Mouse (Mus musculus) embryonic fibroblast, embryonic 13.5 days (primary cell): ENCODE data around the gene Gm48551. TPM values are rescaled to one million over a fixed set of nuclear protein-coding genes. Genes with fewer than 3 reads are reported as not detected.

Experiments
- H3K27ac ChIP-seq: 2 replicates; pipeline ENCODE4 v1.5.1; 2012; ENCODE audit warnings: low read length, control low read depth, inconsistent platforms; ENCODE audit not compliant: insufficient read depth
- H3K4me1 ChIP-seq: 2 replicates; pipeline ENCODE4 v1.6.1; 2011; ENCODE audit warnings: low read length; ENCODE audit not compliant: control insufficient read depth, insufficient read depth
- H3K4me3 ChIP-seq: 2 replicates; pipeline ENCODE4 v1.5.1; 2011; ENCODE audit warnings: mild to moderate bottlenecking, control low read depth, low read length; ENCODE audit not compliant: insufficient read depth
- CTCF ChIP-seq: IDR thresholded peaks from 2 replicates; pipeline ENCODE4 v1.5.1; 2011; ENCODE audit warnings: mild to moderate bottlenecking, control low read depth, low read length, moderate library complexity, borderline replicate concordance; ENCODE audit not compliant: insufficient read depth
- POLR2A ChIP-seq: IDR thresholded peaks from 2 replicates; pipeline ENCODE4 v1.6.1; 2011; ENCODE audit warnings: low read depth, mild to moderate bottlenecking, control low read depth, low read length, moderate library complexity
- polyA plus RNA-seq: library from polyadenylated mRNA; stranded (reverse); fragments of >200 nt; gene quantifications from 2 replicates; pipeline ENCODE4 v1.2.4, GENCODE M21; 2011; ENCODE audit warnings: low read depth; ENCODE audit not compliant: missing spikeins, insufficient read length

Gene Gm48551
- polyA plus RNA-seq, 1 experiment = 1.4 TPM

DNA sequence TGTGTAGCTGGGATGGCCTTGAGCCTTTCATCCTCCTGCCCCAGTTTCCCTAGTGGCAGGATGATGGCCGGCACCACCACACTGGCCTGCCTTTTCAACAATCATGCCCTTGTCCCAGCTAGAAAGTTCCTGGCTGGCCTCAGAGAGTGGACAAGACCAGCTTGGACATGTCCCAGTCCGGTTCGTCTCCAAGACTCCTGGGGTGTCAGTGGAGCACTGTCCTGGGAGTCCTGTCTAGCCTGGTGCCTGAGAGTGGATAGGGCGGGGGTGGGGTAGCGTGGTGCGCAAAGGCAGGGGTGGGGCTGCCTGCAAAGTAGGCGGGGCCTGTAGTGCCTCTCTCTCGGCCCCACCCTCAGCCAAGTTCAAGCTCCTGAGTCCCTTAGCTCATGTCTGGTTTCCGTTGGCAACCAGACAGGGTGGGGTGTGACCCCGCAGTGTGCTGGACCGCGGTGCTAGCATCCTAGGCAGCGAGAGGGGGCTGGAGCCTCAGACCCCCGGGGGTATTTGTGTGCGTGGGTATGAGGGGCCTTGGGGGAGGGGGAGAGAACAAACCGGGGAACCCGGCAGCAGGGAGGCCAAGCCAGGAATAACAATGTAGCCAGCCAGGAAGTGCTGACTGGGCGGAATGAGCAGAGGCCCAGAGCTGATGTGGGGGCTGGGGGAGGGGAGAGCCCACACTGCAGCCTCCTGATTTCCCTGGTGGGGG lies 17.4 kb downstream of the Gm48551 start:
- TF ChIP-seq CTCF = no peak
- peak; percentile 56 for TF ChIP-seq POLR2A
- peaks cover 10% of the 10 kb centered on the region; the same call in 1 of the 2 replicates for H3K4me1 ChIP-seq
- no peak overlapping the region for H3K4me3 ChIP-seq
- peak overlapping the region; percentile 92 for H3K27ac ChIP-seq

GRCm38 (mm10) chr10:81402227-81402765 lies 18.0 kb downstream of the Gm48551 start:
- TF ChIP-seq CTCF (no peak), POLR2A (no peak)
- Histone ChIP-seq H3K27ac (peak overlapping the region; percentile 92), H3K4me3 (no peak overlapping the region), H3K4me1 (peaks cover 15% of the 10 kb centered on the region)

GRCm38 (mm10) chr10:81403511-81403910 lies 19.2 kb downstream of the Gm48551 start:
- peaks cover 23% of the 10 kb centered on the region for H3K4me1 ChIP-seq
- no peak overlapping the region for H3K4me3 ChIP-seq
- no peak for TF ChIP-seq CTCF
- no peak for TF ChIP-seq POLR2A
- H3K27ac ChIP-seq = no peak overlapping the region

DNA sequence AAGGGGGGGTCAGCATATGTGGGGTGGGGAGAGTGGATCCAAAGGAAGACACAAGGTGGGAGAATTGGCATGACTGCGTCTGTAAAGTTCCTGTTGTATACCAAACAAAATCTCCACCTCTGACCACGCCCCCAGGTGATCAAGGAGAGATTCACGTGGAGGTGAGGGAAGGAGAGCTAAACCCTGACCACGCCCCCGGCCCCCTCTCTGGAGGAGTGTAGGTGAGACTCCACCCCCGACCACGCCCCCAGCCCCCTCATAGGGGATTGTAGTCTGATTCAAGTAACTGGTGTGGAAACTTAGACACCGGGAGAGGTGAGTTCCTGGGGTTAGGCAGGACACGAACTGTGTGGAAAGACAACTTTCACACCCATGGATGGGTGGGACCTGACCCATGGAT lies 19.8 kb downstream of the Gm48551 start:
- TF ChIP-seq CTCF (no peak), POLR2A (no peak)
- no peak overlapping the region for H3K27ac ChIP-seq
- peaks cover 24% of the 10 kb centered on the region for H3K4me1 ChIP-seq
- H3K4me3 ChIP-seq = no peak overlapping the region

DNA sequence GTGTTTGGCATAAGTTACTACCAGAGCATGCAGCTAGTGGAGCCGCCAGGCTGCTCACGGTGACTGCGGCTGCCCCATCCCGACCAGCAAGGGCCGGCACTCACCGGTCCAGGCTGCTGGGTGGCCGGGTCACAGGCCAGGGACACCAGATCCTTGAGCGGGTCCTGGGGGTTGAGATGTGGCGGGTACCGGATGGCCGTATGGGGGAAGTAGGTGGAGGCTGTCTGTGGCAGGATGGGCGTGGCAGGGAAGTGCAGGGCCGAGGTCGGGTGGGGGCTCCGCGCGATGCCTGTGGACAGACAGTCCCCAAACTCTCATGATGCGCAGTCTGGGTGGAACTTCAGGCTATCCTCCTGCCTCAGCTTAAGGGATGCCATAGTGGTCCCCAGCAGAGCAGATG lies 20.5 kb downstream of the Gm48551 start:
- no peak for TF ChIP-seq POLR2A
- TF ChIP-seq CTCF = no peak
- H3K4me3 ChIP-seq = no peak overlapping the region
- H3K4me1 ChIP-seq = peaks cover 26% of the 10 kb centered on the region
- H3K27ac ChIP-seq = no peak overlapping the region

DNA sequence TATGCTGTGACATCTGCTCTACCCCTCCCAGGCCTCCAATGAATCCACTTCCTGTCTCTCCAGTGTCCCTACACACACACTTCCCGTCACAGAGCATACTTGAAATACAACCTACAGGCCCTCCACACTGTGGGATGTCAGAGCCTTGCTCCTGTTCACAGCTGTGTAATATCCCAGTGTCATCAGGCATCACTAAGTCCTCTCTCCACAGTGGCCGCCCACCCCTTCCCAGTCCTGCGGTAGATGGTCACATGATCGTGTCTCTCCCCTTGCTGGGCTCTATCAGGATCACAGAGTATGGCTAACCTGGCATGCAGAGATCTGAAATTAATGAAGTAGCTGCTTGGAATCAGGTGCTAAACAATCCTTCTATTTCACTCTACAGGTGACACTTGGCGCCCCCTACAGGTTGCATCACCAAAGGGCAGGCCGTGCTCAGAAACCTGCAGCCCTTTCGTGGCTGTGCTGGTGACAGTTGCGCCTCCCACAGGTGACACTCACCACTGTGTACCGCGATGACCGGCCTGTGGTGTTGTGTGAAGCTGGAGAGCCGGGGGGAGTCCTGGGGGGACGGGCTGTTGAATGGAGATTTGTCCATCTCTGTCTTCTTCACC lies 21.4 kb downstream of the Gm48551 start:
- TF ChIP-seq CTCF (peak; percentile 72; the same call in 1 of the 2 replicates), POLR2A (no peak)
- no peak overlapping the region for H3K4me3 ChIP-seq
- peaks cover 35% of the 10 kb centered on the region for H3K4me1 ChIP-seq
- no peak overlapping the region for H3K27ac ChIP-seq

DNA sequence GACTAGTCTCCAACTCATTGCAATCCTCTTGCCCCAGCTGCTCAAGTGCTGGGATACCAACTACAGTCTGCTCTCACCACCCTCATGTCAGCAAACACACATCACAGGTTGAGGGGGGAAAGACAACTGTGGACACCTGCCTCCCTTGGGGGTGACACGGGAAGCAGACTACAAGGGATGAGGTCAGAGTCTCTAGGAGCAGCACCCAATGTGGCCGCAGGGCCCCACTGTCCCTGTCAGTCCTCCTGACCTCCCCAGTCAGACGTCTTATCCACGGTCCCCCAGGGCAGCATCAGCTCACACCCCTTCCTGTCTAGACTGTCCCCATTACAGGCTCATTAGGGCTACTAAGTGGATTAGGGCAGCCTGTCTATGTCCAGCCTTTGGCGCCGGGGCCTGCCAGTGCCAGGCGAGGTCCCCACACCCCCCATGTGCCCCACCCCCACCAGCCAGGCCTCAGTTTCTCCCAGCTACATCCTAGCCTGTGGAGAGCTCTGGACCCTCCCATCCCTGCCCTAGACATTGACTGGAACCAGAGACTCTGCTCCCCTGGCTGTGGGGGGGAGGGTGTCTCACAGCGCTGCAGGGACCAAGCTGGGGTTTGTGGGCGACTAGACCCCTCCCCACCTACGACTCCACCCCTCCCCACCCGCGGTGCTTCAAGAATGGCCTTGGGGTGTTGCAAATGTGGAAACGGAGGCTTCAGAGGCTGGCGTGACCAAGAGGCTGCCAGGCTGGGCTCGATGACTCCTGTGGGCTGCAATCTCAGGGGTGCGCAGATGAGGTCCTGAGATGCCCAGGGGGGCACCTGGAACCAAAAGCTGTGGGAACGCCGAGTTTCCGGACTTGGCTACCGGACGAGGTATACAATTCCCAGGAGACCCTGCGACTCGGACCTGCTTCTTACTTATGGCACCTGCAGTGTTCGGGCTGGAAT lies 22.5 kb downstream of the Gm48551 start:
- Histone ChIP-seq H3K4me3 (no peak overlapping the region), H3K4me1 (peaks cover 36% of the 10 kb centered on the region), H3K27ac (peak overlapping the region; percentile 45)
- TF ChIP-seq POLR2A (no peak), CTCF (no peak)

- Histone ChIP-seq H3K4me3 (no peak overlapping the region), H3K27ac (peak overlapping the region; percentile 45), H3K4me1 (peaks cover 37% of the 10 kb centered on the region)
- TF ChIP-seq CTCF (no peak), POLR2A (no peak)
These were observed 23.5 kb downstream of the Gm48551 start for GRCm38 (mm10) chr10:81407539-81408423.

DNA sequence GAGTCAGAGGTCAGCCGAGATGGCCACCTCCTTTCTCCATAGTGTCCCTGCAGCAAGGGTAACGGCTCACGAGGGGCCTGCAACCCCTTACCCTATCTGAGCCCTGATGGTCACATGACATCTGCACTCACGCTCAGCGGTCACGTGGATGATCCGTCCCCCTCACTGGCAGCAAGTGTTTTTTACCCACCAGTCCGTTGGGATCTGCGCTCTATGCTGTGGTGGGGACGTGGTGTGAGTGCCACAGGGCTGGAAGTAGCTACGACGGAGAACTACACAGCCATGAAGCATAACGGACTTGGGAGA lies 24.1 kb downstream of the Gm48551 start:
- Histone ChIP-seq H3K27ac (no peak overlapping the region), H3K4me1 (peaks cover 37% of the 10 kb centered on the region), H3K4me3 (no peak overlapping the region)
- TF ChIP-seq CTCF (no peak), POLR2A (no peak)
